Mouse (Mus musculus): ENCODE data around the gene Olfr173. TPM values are rescaled to one million over a fixed set of nuclear protein-coding genes. Genes with fewer than 3 reads are reported as not detected.

Gene Olfr173
- polyA plus RNA-seq (2014; fragmentation: Nextera tagmentation; extraction: Ambion mirVana), result not detected in 2 replicates

DNA sequence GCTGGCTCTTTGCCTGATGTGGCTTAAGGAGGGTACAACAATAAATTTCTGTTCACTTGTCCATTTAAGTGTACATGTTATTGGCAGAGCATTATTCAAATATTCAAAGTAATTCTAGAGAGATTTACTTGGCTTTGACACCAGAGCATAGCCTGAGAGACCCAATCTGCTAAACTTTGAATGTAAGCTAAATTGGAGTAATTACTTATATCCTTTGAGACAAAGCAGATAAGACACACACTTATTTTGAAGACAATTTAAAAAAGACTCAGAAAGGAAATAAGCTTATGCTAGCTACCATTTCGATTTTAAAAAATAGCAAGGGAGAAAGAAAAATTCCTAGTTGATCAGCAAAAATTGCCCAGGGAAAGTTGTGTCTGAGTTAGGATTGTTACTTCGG, at the start of gene Olfr173:
TSS of gene Olfr173 (minus strand) at position 101 of the 400 bp plus-strand sequence.
- Histone ChIP-seq H3K4me3 (ENCODE audit: low read depth, low read length) (no peak within 1 kb of the TSS), H3K4me2 (ENCODE audit: low read depth, severe bottlenecking) (no peak within 1 kb of the TSS), H3K36me3 (ENCODE audit: control insufficient read depth, insufficient read depth, low read length) (no peaks in the 10 kb centered on the region), H3K9me3 (ENCODE audit: control insufficient read depth, low read length) (no peaks in the 10 kb centered on the region), H3K27ac (replicated peaks; ENCODE audit: low read depth, low read length) (no peak within 1 kb of the TSS), H3K4me1 (ENCODE audit: control insufficient read depth, insufficient read depth, low read length) (no peaks in the 10 kb centered on the region), H3K27me3 (ENCODE audit: control insufficient read depth, insufficient read depth, low read length) (no peaks in the 10 kb centered on the region), H3K9ac (ENCODE audit: low read length) (no peak within 1 kb of the TSS)
- ATAC-seq (ENCODE audit: insufficient number of reproducible peaks, low FRiP score, low TSS enrichment, low read depth) (no peak), DNase-seq (ENCODE audit: low spot score) (no peak)
- 83% methylated on average over 2 of the region's 2 CpGs for WGBS

DNA sequence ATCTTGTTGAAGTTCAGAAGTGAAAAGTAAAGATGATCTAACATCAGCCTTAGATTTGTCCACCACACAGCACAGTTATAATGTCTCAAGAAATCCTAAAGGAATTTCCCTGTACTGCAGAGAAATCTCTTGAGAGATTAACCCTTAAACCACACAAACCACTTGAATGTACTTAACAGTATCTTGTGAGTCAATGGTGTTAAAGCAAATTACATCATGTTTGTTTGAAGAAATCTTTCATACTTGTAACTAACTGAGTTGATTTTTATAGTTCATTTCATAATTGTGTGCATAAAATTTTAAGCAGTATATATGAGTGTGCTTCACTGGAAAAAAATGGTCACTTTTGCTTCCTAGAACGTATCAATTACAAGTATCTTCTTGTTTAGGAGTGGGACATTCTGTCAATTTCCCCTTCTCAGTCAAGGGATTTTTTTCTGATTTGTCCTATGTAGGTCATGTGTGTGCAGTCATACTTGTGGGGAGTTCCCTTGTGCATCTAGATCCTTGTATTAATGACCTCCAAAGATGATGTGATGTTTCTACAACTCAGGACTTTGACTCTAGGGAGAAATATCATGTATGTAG, 26.8 kb upstream of the Olfr173 start, which contains the start of gene Olfr175-ps1:
TSS of gene Olfr175-ps1 (minus strand) at position 51 of the 588 bp plus-strand sequence.
- 73% methylated on average over 1 of the region's 1 CpGs for WGBS
- no peaks in the 10 kb centered on the region for H3K27me3 ChIP-seq (ENCODE audit: control insufficient read depth, insufficient read depth, low read length)
- H3K4me1 ChIP-seq (ENCODE audit: control insufficient read depth, insufficient read depth, low read length), result no peaks in the 10 kb centered on the region
- no peak within 1 kb of the TSS for H3K9ac ChIP-seq (ENCODE audit: low read length)
- H3K27ac ChIP-seq (replicated peaks; ENCODE audit: low read depth, low read length), result no peak within 1 kb of the TSS
- H3K4me3 ChIP-seq (ENCODE audit: low read depth, low read length), result no peak within 1 kb of the TSS
- ATAC-seq (ENCODE audit: insufficient number of reproducible peaks, low FRiP score, low TSS enrichment, low read depth), result no peak
- no peak for DNase-seq (ENCODE audit: low spot score)
- no peaks in the 10 kb centered on the region for H3K36me3 ChIP-seq (ENCODE audit: control insufficient read depth, insufficient read depth, low read length)
- H3K9me3 ChIP-seq (ENCODE audit: control insufficient read depth, low read length), result no peaks in the 10 kb centered on the region
- no peak within 1 kb of the TSS for H3K4me2 ChIP-seq (ENCODE audit: low read depth, severe bottlenecking)

- H3K4me1 ChIP-seq (ENCODE audit: control insufficient read depth, insufficient read depth, low read length), result no peaks in the 10 kb centered on the region
- H3K4me3 ChIP-seq (ENCODE audit: low read depth, low read length), result no peak within 1 kb of the TSS
- no peak within 1 kb of the TSS for H3K9ac ChIP-seq (ENCODE audit: low read length)
- DNase-seq (ENCODE audit: low spot score) (no peak), ATAC-seq (ENCODE audit: insufficient number of reproducible peaks, low FRiP score, low TSS enrichment, low read depth) (no peak)
- WGBS, result 92% methylated on average over 1 of the region's 1 CpGs
- no peaks in the 10 kb centered on the region for H3K9me3 ChIP-seq (ENCODE audit: control insufficient read depth, low read length)
- H3K27me3 ChIP-seq (ENCODE audit: control insufficient read depth, insufficient read depth, low read length), result no peaks in the 10 kb centered on the region
- H3K4me2 ChIP-seq (ENCODE audit: low read depth, severe bottlenecking), result no peak within 1 kb of the TSS
- H3K27ac ChIP-seq (replicated peaks; ENCODE audit: low read depth, low read length), result no peak within 1 kb of the TSS
- no peaks in the 10 kb centered on the region for H3K36me3 ChIP-seq (ENCODE audit: control insufficient read depth, insufficient read depth, low read length)
These were observed 37.0 kb downstream of the Olfr173 start, which contains the start of gene Olfr172 for GRCm38 (mm10) chr16:58763076-58763475. TSS of gene Olfr172 (minus strand) at chr16:58763176.

DNA sequence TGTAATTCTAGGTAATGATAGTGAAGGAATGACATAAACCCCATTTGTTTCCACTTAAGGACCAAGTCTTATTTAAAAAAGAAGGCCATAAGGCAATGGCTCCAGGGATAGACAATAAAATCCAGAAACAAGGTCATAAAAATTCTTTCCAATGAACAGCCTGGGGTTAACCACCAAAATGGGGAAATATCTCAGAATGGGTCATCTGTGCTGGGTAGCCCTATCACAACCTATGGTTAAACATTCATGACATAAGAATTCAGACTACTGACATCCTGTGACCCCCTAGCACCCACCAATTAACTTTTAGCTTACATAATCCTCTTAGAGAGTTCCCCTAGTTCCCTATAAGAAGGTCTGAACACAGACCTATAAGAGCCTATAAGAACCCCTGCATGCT, 43.9 kb downstream of the Olfr173 start:
- H3K9ac ChIP-seq (ENCODE audit: low read length), result no peak overlapping the region
- no peak overlapping the region for H3K4me2 ChIP-seq (ENCODE audit: low read depth, severe bottlenecking)
- no peak for DNase-seq (ENCODE audit: low spot score)
- peak; percentile 79 for ATAC-seq (ENCODE audit: insufficient number of reproducible peaks, low FRiP score, low TSS enrichment, low read depth)
- H3K9me3 ChIP-seq (ENCODE audit: control insufficient read depth, low read length), result no peaks in the 10 kb centered on the region
- H3K4me1 ChIP-seq (ENCODE audit: control insufficient read depth, insufficient read depth, low read length), result no peaks in the 10 kb centered on the region
- no peak overlapping the region for H3K4me3 ChIP-seq (ENCODE audit: low read depth, low read length)
- no peaks in the 10 kb centered on the region for H3K36me3 ChIP-seq (ENCODE audit: control insufficient read depth, insufficient read depth, low read length)
- H3K27me3 ChIP-seq (ENCODE audit: control insufficient read depth, insufficient read depth, low read length), result no peaks in the 10 kb centered on the region
- H3K27ac ChIP-seq (replicated peaks; ENCODE audit: low read depth, low read length), result no peak overlapping the region

- H3K4me1 ChIP-seq (ENCODE audit: control insufficient read depth, insufficient read depth, low read length), result no peaks in the 10 kb centered on the region
- H3K9me3 ChIP-seq (ENCODE audit: control insufficient read depth, low read length), result no peaks in the 10 kb centered on the region
- no peak overlapping the region for H3K4me2 ChIP-seq (ENCODE audit: low read depth, severe bottlenecking)
- no peak overlapping the region for H3K27ac ChIP-seq (replicated peaks; ENCODE audit: low read depth, low read length)
- no peak for ATAC-seq (ENCODE audit: insufficient number of reproducible peaks, low FRiP score, low TSS enrichment, low read depth)
- H3K27me3 ChIP-seq (ENCODE audit: control insufficient read depth, insufficient read depth, low read length), result no peaks in the 10 kb centered on the region
- DNase-seq (ENCODE audit: low spot score), result no peak
- no peak overlapping the region for H3K9ac ChIP-seq (ENCODE audit: low read length)
- no peak overlapping the region for H3K4me3 ChIP-seq (ENCODE audit: low read depth, low read length)
- WGBS, result 29% methylated on average over 1 of the region's 1 CpGs
- H3K36me3 ChIP-seq (ENCODE audit: control insufficient read depth, insufficient read depth, low read length), result no peaks in the 10 kb centered on the region
These were observed 48.8 kb downstream of the Olfr173 start for GRCm38 (mm10) chr16:58751314-58751713.

- DNase-seq (ENCODE audit: low spot score), result no peak
- Histone ChIP-seq H3K9me3 (ENCODE audit: control insufficient read depth, low read length) (no peaks in the 10 kb centered on the region), H3K4me3 (ENCODE audit: low read depth, low read length) (no peak overlapping the region), H3K9ac (ENCODE audit: low read length) (no peak overlapping the region), H3K27me3 (ENCODE audit: control insufficient read depth, insufficient read depth, low read length) (no peaks in the 10 kb centered on the region), H3K36me3 (ENCODE audit: control insufficient read depth, insufficient read depth, low read length) (no peaks in the 10 kb centered on the region), H3K4me2 (ENCODE audit: low read depth, severe bottlenecking) (no peak overlapping the region), H3K27ac (replicated peaks; ENCODE audit: low read depth, low read length) (no peak overlapping the region), H3K4me1 (ENCODE audit: control insufficient read depth, insufficient read depth, low read length) (no peaks in the 10 kb centered on the region)
- ATAC-seq (ENCODE audit: insufficient number of reproducible peaks, low FRiP score, low TSS enrichment, low read depth), result no peak
- WGBS, result 83% methylated on average over 4 of the region's 4 CpGs
These were observed 53.4 kb downstream of the Olfr173 start for GRCm38 (mm10) chr16:58746715-58747114.

Small RNA genes within 50 kb of the gene (microRNA-seq; reads per million reads assigned to microRNA genes)
- gene Gm27564, result not detected

Other genes with a start within 250 kb of the Olfr173 start
- gene Gm813, start 183.3 kb downstream of the Olfr173 start, polyA plus RNA-seq (2014; fragmentation: Nextera tagmentation; extraction: Ambion mirVana), result not detected in 2 replicates
- gene E330017A01Rik, start 161.5 kb downstream of the Olfr173 start, polyA plus RNA-seq (2014; fragmentation: Nextera tagmentation; extraction: Ambion mirVana), result not detected in 2 replicates
- 21.9 and 23.5 TPM in 2 replicates for gene Cpox, start 130.0 kb downstream of the Olfr173 start, polyA plus RNA-seq (2014; fragmentation: Nextera tagmentation; extraction: Ambion mirVana)
- gene Gpr15, start 81.2 kb downstream of the Olfr173 start, polyA plus RNA-seq (2014; fragmentation: Nextera tagmentation; extraction: Ambion mirVana), result not detected in 2 replicates
- gene Cldnd1, start 72.4 kb downstream of the Olfr173 start, polyA plus RNA-seq (2014; fragmentation: Nextera tagmentation; extraction: Ambion mirVana), result 126 and 129 TPM in 2 replicates
- gene Olfr172, start 37.1 kb downstream of the Olfr173 start, polyA plus RNA-seq (2014; fragmentation: Nextera tagmentation; extraction: Ambion mirVana), result not detected in 2 replicates
- not detected in 2 replicates for gene Olfr175-ps1, start 26.5 kb upstream of the Olfr173 start, polyA plus RNA-seq (2014; fragmentation: Nextera tagmentation; extraction: Ambion mirVana)
- gene Olfr177, start 74.5 kb upstream of the Olfr173 start, polyA plus RNA-seq (2014; fragmentation: Nextera tagmentation; extraction: Ambion mirVana), result not detected in 2 replicates
- gene Olfr178, start 91.8 kb upstream of the Olfr173 start, polyA plus RNA-seq (2014; fragmentation: Nextera tagmentation; extraction: Ambion mirVana), result not detected in 2 replicates
- gene Olfr181, start 128.5 kb upstream of the Olfr173 start, polyA plus RNA-seq (2014; fragmentation: Nextera tagmentation; extraction: Ambion mirVana), result not detected in 2 replicates
- not detected in 2 replicates for gene Olfr180, start 129.1 kb upstream of the Olfr173 start, polyA plus RNA-seq (2014; fragmentation: Nextera tagmentation; extraction: Ambion mirVana)
- gene Olfr183, start 195.1 kb upstream of the Olfr173 start, polyA plus RNA-seq (2014; fragmentation: Nextera tagmentation; extraction: Ambion mirVana), result not detected in 2 replicates
- not detected in 2 replicates for gene Olfr186, start 230.0 kb upstream of the Olfr173 start, polyA plus RNA-seq (2014; fragmentation: Nextera tagmentation; extraction: Ambion mirVana)
- not detected in 2 replicates for gene Olfr187, start 239.5 kb upstream of the Olfr173 start, polyA plus RNA-seq (2014; fragmentation: Nextera tagmentation; extraction: Ambion mirVana)